Mouse (Mus musculus) lung, postnatal 0 days (tissue): ENCODE data around the gene Cacna1d. TPM values are rescaled to one million over a fixed set of nuclear protein-coding genes. Genes with fewer than 3 reads are reported as not detected.

ENCODE experiments used
- ATAC-seq: fragments of 200-750 bp; cut with Nextera tagmentation; 2 replicates; pipeline ENCODE4 v1.8.0; 2017; ENCODE audit warnings: moderate library complexity
- DNase-seq: peaks from one replicate; pipeline ENCODE4 v3.0.0-alpha.2; 2016; ENCODE audit warnings: low spot score
- H3K27ac ChIP-seq: fragments of 300-500 bp; sonication (generic); 2 replicates; pipeline ENCODE4 v1.5.1; 2014; ENCODE audit warnings: antibody characterized with exemption, mild to moderate bottlenecking, low read length, mixed read lengths
- H3K27me3 ChIP-seq: fragments of 300-500 bp; sonication (generic); replicated peaks from 2 replicates; pipeline ENCODE4 v1.6.1; 2014; ENCODE audit warnings: low read length, mixed read lengths; ENCODE audit not compliant: insufficient read depth
- H3K36me3 ChIP-seq: fragments of 300-500 bp; sonication (generic); 2 replicates; pipeline ENCODE4 v1.6.1; 2014; ENCODE audit warnings: low read length, mixed read lengths; ENCODE audit not compliant: insufficient read depth
- H3K4me1 ChIP-seq: fragments of 300-500 bp; sonication (generic); 2 replicates; pipeline ENCODE4 v1.6.1; 2014; ENCODE audit warnings: antibody characterized with exemption, low read depth, low read length, mixed read lengths; ENCODE audit not compliant: insufficient read depth
- H3K4me2 ChIP-seq: fragments of 300-500 bp; sonication (generic); replicated peaks from 2 replicates; pipeline ENCODE4 v1.6.1; 2014; ENCODE audit warnings: low read depth, mild to moderate bottlenecking, low read length, moderate library complexity, mixed read lengths
- H3K4me3 ChIP-seq: fragments of 300-500 bp; sonication (generic); 2 replicates; pipeline ENCODE4 v1.5.1; 2014; ENCODE audit warnings: low read depth, low read length
- H3K9ac ChIP-seq: fragments of 300-500 bp; sonication (generic); replicated peaks from 2 replicates; pipeline ENCODE4 v1.6.1; 2014; ENCODE audit warnings: low read depth, mild to moderate bottlenecking
- H3K9me3 ChIP-seq: fragments of 300-500 bp; sonication (generic); 2 replicates; pipeline ENCODE4 v1.6.1; 2016; ENCODE audit warnings: low read length, mixed read lengths
- CTCF ChIP-seq: IDR thresholded peaks from 2 replicates; pipeline ENCODE4 v1.5.1; 2016; ENCODE audit warnings: antibody characterized with exemption, mild to moderate bottlenecking
- EP300 ChIP-seq: IDR thresholded peaks from 2 replicates; pipeline ENCODE4 v1.6.1; 2016; ENCODE audit warnings: antibody characterized with exemption, mild to moderate bottlenecking, control low read depth
- WGBS: fragments of 180-500 bp; shearing (Covaris S2); extraction: QIAGEN DNeasy Blood & Tissue Kit; methylation state at CpG from one replicate; pipeline ENCODE4 v1.1.7; 2014; 5-methylcytosine and 5-hydroxymethylcytosine counted together
- polyA plus RNA-seq: library from polyadenylated mRNA; unstranded; fragments of >200 nt; fragmentation: Nextera tagmentation; extraction: Ambion mirVana; gene quantifications from 2 replicates; pipeline ENCODE4 v1.2.1, GENCODE M21; 2015

Cacna1d gene
- polyA plus RNA-seq, 1 experiment from 2014 or later, result 12.5 TPM

DNA sequence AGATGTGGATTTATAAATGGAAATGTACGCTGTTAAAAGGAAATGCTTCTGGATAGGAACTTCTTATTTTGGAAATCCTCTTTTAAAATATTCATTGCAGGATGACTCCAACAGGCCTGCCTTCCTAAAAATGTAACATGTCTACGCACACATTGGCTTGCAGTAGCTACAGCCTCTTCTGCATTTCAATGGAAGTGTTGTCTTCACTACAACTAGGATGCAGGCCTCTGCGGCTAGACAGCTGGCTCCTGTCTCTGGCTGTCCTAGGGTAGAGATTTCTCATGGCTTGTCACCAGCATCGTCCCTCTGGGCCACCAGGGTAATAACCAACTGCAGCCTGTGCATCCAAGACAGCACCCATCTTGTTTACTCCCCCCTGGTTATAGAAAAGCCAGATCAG is 293.1 kb downstream of the Cacna1d start:
- no peak overlapping the region for H3K27ac ChIP-seq
- TF ChIP-seq EP300 (no peak), CTCF (no peak)
- DNase-seq, result no peak

DNA sequence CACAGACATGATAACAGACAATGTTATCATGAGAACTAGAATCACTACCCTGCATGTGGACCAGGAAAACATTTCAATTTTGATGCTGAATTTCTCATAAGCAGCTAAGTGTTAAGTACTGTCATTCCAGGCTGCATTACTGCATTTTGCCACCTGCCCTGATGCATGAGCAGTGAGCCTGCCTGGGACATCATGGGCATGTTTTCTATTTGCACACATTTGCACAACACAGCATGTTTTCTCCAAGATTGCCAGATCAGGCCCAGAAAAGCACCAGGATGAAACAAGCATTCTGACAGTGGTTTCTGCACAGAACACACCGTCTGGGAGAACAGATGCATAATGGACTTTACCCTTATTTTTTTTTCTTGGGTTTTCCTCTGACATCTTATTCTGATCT is 294.3 kb downstream of the Cacna1d start:
- H3K27ac ChIP-seq, result no peak overlapping the region
- DNase-seq, result no peak
- no peaks in the 10 kb centered on the region for H3K27me3 ChIP-seq
- H3K9ac ChIP-seq, result no peak overlapping the region
- H3K36me3 ChIP-seq, result no peaks in the 10 kb centered on the region
- ATAC-seq, result no peak
- no peak overlapping the region for H3K4me2 ChIP-seq
- H3K9me3 ChIP-seq, result no peaks in the 10 kb centered on the region
- WGBS, result 60% methylated on average over 1 of the region's 1 CpGs
- no peaks in the 10 kb centered on the region for H3K4me1 ChIP-seq
- H3K4me3 ChIP-seq, result no peak overlapping the region
- no peak for TF ChIP-seq EP300
- no peak for TF ChIP-seq CTCF

More for the DNA sequence above, 293.1 kb downstream of the Cacna1d start:
- Histone ChIP-seq H3K27me3 (no peaks in the 10 kb centered on the region), H3K4me1 (no peaks in the 10 kb centered on the region), H3K4me2 (no peak overlapping the region), H3K4me3 (no peak overlapping the region), H3K9me3 (no peaks in the 10 kb centered on the region), H3K36me3 (no peaks in the 10 kb centered on the region), H3K9ac (no peak overlapping the region)
- no peak for ATAC-seq
- WGBS, result 52% methylated on average over 4 of the region's 4 CpGs

DNA sequence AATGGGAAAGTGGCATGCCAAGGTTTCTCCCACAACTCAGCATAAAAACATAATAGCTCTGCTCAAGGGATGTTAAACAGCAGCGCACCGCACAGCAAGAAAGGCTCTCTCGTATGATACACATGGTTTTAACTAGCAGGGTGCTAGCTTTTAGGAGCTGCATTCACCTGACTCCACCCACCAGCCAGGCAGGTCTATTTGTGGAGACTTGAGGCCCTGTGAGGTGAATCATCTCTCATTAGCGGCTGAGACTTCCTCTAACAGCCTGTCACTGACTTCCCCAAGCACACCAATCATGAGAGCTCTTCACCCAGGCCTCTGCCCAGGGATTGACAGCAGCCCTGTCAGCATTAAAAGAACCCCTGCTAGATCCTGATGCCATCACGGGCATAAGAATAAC is 295.0 kb downstream of the Cacna1d start:
- no peak overlapping the region for H3K4me3 ChIP-seq
- H3K27me3 ChIP-seq, result no peaks in the 10 kb centered on the region
- no peak for TF ChIP-seq CTCF
- H3K36me3 ChIP-seq, result no peaks in the 10 kb centered on the region
- H3K4me2 ChIP-seq, result no peak overlapping the region
- peak; percentile 41 for DNase-seq
- ATAC-seq, result no peak
- no peaks in the 10 kb centered on the region for H3K4me1 ChIP-seq
- H3K9me3 ChIP-seq, result no peaks in the 10 kb centered on the region
- H3K9ac ChIP-seq, result no peak overlapping the region
- no peak overlapping the region for H3K27ac ChIP-seq
- 56% methylated on average over 5 of the region's 5 CpGs for WGBS

DNA sequence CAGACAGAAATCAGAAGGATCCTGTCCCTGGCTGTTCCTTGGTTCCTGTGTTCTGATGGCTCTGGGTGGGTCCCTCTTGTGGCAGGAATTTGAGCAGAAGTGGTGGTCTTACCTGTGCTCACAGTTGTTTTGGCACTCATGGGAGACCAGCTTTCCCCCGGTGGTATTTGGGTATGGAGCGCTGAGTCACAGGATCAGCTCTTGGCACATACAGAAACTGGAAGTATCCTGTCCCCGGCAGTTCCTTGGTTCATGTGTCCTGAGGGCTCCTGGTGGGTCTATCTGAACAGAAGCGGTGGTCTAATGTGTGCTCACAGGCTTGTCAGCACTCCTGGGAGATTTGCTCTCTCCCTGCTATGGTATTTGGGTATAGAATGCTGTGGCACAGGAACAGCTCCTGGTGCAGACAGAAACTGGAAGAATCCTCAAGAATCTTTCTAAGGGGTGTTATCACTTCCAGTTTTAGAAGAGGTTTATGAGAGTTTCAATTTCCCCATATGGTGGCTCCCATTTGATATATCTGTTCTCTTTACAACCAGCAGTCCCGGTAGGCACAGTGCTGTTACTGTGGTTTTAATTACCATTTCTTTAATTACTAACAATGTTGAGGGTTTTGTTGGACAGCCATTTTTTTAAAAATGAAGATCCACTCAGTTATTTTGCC is 300.8 kb downstream of the Cacna1d start:
- TF ChIP-seq EP300 (no peak), CTCF (0 out of 2 replicates have a peak, but pooled peaks have one; percentile 12)
- H3K27me3 ChIP-seq, result no peaks in the 10 kb centered on the region
- DNase-seq (no peak), ATAC-seq (no peak)
- H3K4me1 ChIP-seq, result no peaks in the 10 kb centered on the region
- 81% methylated on average over 5 of the region's 5 CpGs for WGBS
- no peak overlapping the region for H3K4me2 ChIP-seq
- no peaks in the 10 kb centered on the region for H3K36me3 ChIP-seq
- H3K4me3 ChIP-seq, result no peak overlapping the region
- no peak overlapping the region for H3K9ac ChIP-seq
- no peak overlapping the region for H3K27ac ChIP-seq
- H3K9me3 ChIP-seq, result no peaks in the 10 kb centered on the region

DNA sequence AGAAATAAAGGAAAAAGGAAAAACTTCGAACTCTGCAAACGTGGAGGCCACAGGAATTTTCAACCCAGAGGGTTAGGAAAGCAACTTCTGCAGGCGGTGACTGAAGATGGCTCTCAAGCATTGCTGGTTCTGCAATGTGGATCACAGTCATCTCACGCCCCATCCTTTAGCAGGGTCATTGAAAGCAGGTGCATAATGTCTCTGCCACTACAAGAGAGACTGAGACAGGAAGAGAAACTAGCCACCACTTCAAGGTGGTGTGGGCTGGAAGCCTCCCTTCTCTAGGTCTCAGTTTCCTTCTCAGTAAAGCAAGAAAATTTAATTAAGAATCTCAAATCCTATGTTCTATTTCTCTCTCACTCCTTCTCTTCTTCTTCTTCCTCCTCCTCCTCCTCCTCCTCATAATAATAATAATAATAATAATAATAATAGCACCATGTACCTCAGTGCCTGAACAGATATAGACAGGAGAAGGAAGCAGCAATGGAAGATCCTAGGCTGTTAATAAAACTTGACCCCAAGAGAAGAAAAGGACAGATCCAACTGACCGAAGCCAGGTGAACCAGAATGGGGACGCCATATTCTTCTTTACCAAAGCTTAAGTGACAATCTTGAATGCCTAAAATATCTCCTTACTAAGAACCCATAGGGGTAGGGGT is 305.5 kb downstream of the Cacna1d start:
- WGBS, result 80% methylated on average over 6 of the region's 6 CpGs
- no peak for DNase-seq
- TF ChIP-seq CTCF, result no peak
- no peak for TF ChIP-seq EP300
- Histone ChIP-seq H3K9ac (no peak overlapping the region), H3K9me3 (no peaks in the 10 kb centered on the region), H3K4me3 (no peak overlapping the region), H3K27ac (no peak overlapping the region), H3K4me1 (no peaks in the 10 kb centered on the region), H3K4me2 (no peak overlapping the region), H3K27me3 (no peaks in the 10 kb centered on the region), H3K36me3 (no peaks in the 10 kb centered on the region)
- no peak for ATAC-seq

DNA sequence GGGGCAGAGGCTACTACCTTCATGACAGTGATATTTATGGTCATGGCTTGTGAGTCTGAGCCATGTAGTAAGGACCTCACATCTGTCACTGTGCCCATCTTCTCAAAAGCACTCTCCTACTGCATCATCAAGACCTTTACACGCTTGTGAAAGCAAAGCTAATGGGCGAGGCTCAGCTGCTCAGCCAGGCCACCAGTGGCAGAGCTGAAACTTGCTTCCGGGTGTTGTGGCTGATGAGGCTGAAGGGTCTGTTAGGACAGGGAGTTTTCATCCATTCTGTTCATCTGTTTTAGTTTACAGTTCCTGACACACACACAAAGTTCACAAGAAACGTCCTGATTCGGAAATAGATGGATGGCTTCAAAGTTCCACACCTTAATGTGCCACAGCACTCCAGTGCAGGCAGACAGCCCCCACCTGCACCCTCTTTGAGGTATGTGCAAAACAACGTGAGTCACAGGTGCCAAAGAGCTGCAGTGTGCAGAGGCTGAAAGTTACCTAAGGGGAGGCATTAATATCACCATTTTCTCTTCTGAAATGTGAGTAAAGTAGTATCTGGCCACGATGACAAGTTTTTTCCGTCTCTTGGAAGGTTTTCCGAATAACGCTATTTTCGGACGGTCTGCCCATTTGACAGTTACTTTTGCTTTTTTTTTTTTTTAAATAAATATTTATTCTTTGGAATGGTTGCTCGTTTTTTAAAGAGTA is 306.7 kb downstream of the Cacna1d start:
- no peaks in the 10 kb centered on the region for H3K4me1 ChIP-seq
- 54% methylated on average over 13 of the region's 13 CpGs for WGBS
- no peaks in the 10 kb centered on the region for H3K9me3 ChIP-seq
- no peaks in the 10 kb centered on the region for H3K27me3 ChIP-seq
- H3K4me3 ChIP-seq, result no peak overlapping the region
- DNase-seq (no peak), ATAC-seq (0 out of 2 replicates have a peak, but pooled peaks have one; percentile 33)
- no peak overlapping the region for H3K27ac ChIP-seq
- no peak overlapping the region for H3K4me2 ChIP-seq
- no peak for TF ChIP-seq CTCF
- TF ChIP-seq EP300, result no peak
- no peak overlapping the region for H3K9ac ChIP-seq
- no peaks in the 10 kb centered on the region for H3K36me3 ChIP-seq
